Mouse (Mus musculus) myocyte (in vitro differentiated cells): ENCODE measurements around the gene Utp4. TPM values are rescaled to one million over a fixed set of nuclear protein-coding genes. Genes with fewer than 3 reads are reported as not detected.
"Not testable (repeated sequence)": the region's sequence is repeated elsewhere in the genome, so short reads cannot be mapped to it uniquely, and the experiment has no call there.

ENCODE experiments used
- H3K27me3 ChIP-seq: one replicate; pipeline ENCODE4 v1.6.1; 2011; ENCODE audit not compliant: control insufficient read depth, insufficient read depth, insufficient read length
- H3K36me3 ChIP-seq: one replicate; pipeline ENCODE4 v1.6.1; 2011; ENCODE audit not compliant: control insufficient read depth, insufficient read depth
- H3K4me2 ChIP-seq: one replicate; pipeline ENCODE4 v1.6.1; 2011; ENCODE audit warnings: low read depth, control low read depth
- H3K4me3 ChIP-seq: one replicate; pipeline ENCODE4 v1.5.1; 2011; ENCODE audit warnings: mild to moderate bottlenecking, control low read depth, moderate library complexity
- H3K79me2 ChIP-seq: one replicate; pipeline ENCODE4 v1.6.1; 2011; ENCODE audit not compliant: control insufficient read depth, insufficient read depth
- H3ac ChIP-seq: one replicate; pipeline ENCODE4 v1.6.1; 2011; ENCODE audit not compliant: control insufficient read depth, insufficient read length
- CEBPB ChIP-seq: IDR thresholded peaks from 2 replicates; pipeline ENCODE4 v1.6.1; 2011; ENCODE audit warnings: mild to moderate bottlenecking, moderate library complexity; ENCODE audit not compliant: poor library complexity, insufficient read depth, severe bottlenecking
- E2F4 ChIP-seq: IDR thresholded peaks from one replicate; pipeline ENCODE4 v1.6.1; 2011; ENCODE audit warnings: mild to moderate bottlenecking, control low read depth, moderate library complexity; ENCODE audit not compliant: insufficient read depth
- MAX ChIP-seq: IDR thresholded peaks from one replicate; pipeline ENCODE4 v1.6.1; 2011; ENCODE audit warnings: low read depth, mild to moderate bottlenecking, control low read depth
- MYOD1 ChIP-seq, 3 experiments: IDR thresholded peaks; one replicate each; pipeline ENCODE4 v1.6.1; 2011; ENCODE audit warnings: control low read depth in 2 of 3, low read depth in 2 of 3, mild to moderate bottlenecking in 2 of 3, moderate library complexity in 1 of 3; ENCODE audit not compliant: insufficient read length in 2 of 3, control insufficient read depth in 1 of 3
- MYOG ChIP-seq, 3 experiments: IDR thresholded peaks; one replicate each; pipeline ENCODE4 v1.6.1; 2011; ENCODE audit warnings: control low read depth in 2 of 3, low read depth in 2 of 3, mild to moderate bottlenecking in 2 of 3; ENCODE audit not compliant: insufficient read length in 2 of 3, control insufficient read depth in 1 of 3, insufficient read depth in 1 of 3
- POLR2A ChIP-seq: IDR thresholded peaks from one replicate; pipeline ENCODE4 v1.6.1; 2011; ENCODE audit warnings: low read depth, mild to moderate bottlenecking, control low read depth, moderate library complexity; ENCODE audit not compliant: insufficient read length
- POLR2AphosphoS2 ChIP-seq: IDR thresholded peaks from one replicate; pipeline ENCODE4 v1.6.1; 2011; ENCODE audit warnings: low read depth, control low read depth; ENCODE audit not compliant: insufficient read length
- REST ChIP-seq: IDR thresholded peaks from one replicate; pipeline ENCODE4 v1.6.1; 2011; ENCODE audit warnings: mild to moderate bottlenecking, control low read depth, moderate library complexity; ENCODE audit not compliant: insufficient read depth, insufficient read length
- SRF ChIP-seq: IDR thresholded peaks from one replicate; pipeline ENCODE4 v1.6.1; 2011; ENCODE audit warnings: low read depth; ENCODE audit not compliant: control insufficient read depth, insufficient read length
- TCF12 ChIP-seq: IDR thresholded peaks from one replicate; pipeline ENCODE4 v1.6.1; 2011; ENCODE audit warnings: mild to moderate bottlenecking, control low read depth; ENCODE audit not compliant: poor library complexity, insufficient read depth, severe bottlenecking
- TCF3 ChIP-seq: IDR thresholded peaks from one replicate; pipeline ENCODE4 v1.6.1; 2011; ENCODE audit warnings: low read depth, control low read depth; ENCODE audit not compliant: insufficient read length
- USF1 ChIP-seq: IDR thresholded peaks from one replicate; pipeline ENCODE4 v1.6.1; 2011; ENCODE audit warnings: low read depth, mild to moderate bottlenecking, control low read depth, moderate library complexity
- polyA plus RNA-seq: library from polyadenylated mRNA; unstranded; fragments of >200 nt; fragmentation: generic; extraction: Trizol; gene quantifications from one replicate; pipeline ENCODE4 v1.2.1, GENCODE M21; 2012; ENCODE audit warnings: missing spikeins

The Utp4 gene
- polyA plus RNA-seq, 1 experiment: 45.8 TPM

DNA sequence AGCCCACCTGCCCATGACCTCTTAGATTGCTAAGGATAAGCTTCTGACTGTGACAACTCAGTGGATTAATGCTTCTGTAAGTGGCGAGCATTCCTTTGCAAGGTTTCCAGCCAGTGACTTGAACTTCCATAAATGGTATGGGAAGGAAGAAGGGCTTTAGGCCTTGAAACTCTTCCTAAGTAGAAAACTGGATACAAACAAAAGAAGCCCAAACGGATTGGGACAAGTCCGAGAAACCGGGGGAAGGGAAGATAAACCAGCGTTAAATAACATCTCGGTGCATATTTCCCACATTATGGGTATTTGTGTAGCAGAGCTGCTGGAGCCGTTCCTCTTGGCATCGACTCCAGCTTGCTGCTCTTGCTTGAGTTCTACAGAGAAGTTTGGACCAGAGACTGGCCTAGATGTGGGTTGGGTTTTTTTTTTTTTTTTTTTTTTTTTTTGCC is 31.5 kb downstream of the Utp4 start:
- H3K79me2 ChIP-seq: no peaks in the 10 kb centered on the region
- TF ChIP-seq SRF (no peak), MYOD1 (IDR thresholded peaks at IDR 0.05; ENCODE audit: control insufficient read depth in 1 of 3, insufficient read length in 2 of 3, low read depth in 2 of 3) (no peak), TCF3 (no peak), TCF12 (no peak), USF1 (no peak), POLR2AphosphoS2 (no peak), POLR2A (no peak), MAX (no peak), CEBPB (no peak), MYOG (IDR thresholded peaks at IDR 0.05; ENCODE audit: control insufficient read depth in 1 of 3, insufficient read depth in 1 of 3, insufficient read length in 2 of 3, low read depth in 2 of 3) (no peak), REST (no peak), E2F4 (no peak)
- no peaks in the 10 kb centered on the region for H3K27me3 ChIP-seq
- peaks cover 16% of the 10 kb centered on the region for H3K36me3 ChIP-seq
- H3K4me3 ChIP-seq: no peak overlapping the region
- H3ac ChIP-seq: no peak overlapping the region
- no peak overlapping the region for H3K4me2 ChIP-seq

- Histone ChIP-seq H3K27me3 (no peaks in the 10 kb centered on the region), H3K4me3 (no peak overlapping the region), H3K4me2 (no peak overlapping the region), H3K79me2 (no peaks in the 10 kb centered on the region), H3K36me3 (peaks cover 12% of the 10 kb centered on the region), H3ac (no peak overlapping the region)
- TF ChIP-seq USF1 (no peak), MYOD1 (IDR thresholded peaks at IDR 0.05; ENCODE audit: control insufficient read depth in 1 of 3, insufficient read length in 2 of 3, low read depth in 2 of 3) (no peak), MAX (no peak), SRF (no peak), POLR2AphosphoS2 (no peak), REST (no peak), MYOG (IDR thresholded peaks at IDR 0.05; ENCODE audit: control insufficient read depth in 1 of 3, insufficient read depth in 1 of 3, insufficient read length in 2 of 3, low read depth in 2 of 3) (no peak), TCF3 (no peak), E2F4 (no peak), POLR2A (no peak), TCF12 (no peak), CEBPB (no peak)
Measured at GRCm38 (mm10) chr8:106925446-106925845, 32.0 kb downstream of the Utp4 start.

GRCm38 (mm10) chr8:106927247-106927646 is 33.8 kb downstream of the Utp4 start:
- Histone ChIP-seq H3K79me2 (no peaks in the 10 kb centered on the region), H3K36me3 (peaks cover 9% of the 10 kb centered on the region), H3ac (no peak overlapping the region), H3K4me2 (no peak overlapping the region), H3K4me3 (no peak overlapping the region), H3K27me3 (no peaks in the 10 kb centered on the region)
- TF ChIP-seq USF1: no peak
- TF ChIP-seq REST: no peak
- TF ChIP-seq MYOD1 (IDR thresholded peaks at IDR 0.05; ENCODE audit: control insufficient read depth in 1 of 3, insufficient read length in 2 of 3, low read depth in 2 of 3): no peak
- TF ChIP-seq MAX: no peak
- TF ChIP-seq TCF12: no peak
- no peak for TF ChIP-seq E2F4
- no peak for TF ChIP-seq MYOG (IDR thresholded peaks at IDR 0.05; ENCODE audit: control insufficient read depth in 1 of 3, insufficient read depth in 1 of 3, insufficient read length in 2 of 3, low read depth in 2 of 3)
- TF ChIP-seq TCF3: no peak

DNA sequence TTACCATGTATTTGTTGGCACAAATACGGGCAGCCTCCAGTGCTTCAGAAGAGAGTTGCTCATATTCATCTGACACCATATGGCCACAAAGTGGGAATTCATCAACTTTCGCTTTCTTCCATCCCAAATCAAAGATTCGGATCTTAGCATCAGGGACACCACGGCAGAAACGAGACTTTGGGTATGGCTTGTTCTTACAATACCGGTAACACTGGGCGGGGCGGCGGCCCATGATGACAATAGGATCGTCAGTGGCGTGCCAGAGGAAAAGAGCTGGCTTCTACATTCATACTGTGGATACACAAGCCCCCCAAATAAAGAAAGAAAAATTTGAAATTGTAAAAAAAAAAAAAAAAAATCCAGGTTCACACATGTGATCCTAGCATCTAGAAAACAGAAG is 34.7 kb downstream of the Utp4 start:
- not testable (repeated sequence) for H3K4me3 ChIP-seq, H3K79me2 ChIP-seq, H3K27me3 ChIP-seq, H3K4me2 ChIP-seq, H3K36me3 ChIP-seq, H3ac ChIP-seq

DNA sequence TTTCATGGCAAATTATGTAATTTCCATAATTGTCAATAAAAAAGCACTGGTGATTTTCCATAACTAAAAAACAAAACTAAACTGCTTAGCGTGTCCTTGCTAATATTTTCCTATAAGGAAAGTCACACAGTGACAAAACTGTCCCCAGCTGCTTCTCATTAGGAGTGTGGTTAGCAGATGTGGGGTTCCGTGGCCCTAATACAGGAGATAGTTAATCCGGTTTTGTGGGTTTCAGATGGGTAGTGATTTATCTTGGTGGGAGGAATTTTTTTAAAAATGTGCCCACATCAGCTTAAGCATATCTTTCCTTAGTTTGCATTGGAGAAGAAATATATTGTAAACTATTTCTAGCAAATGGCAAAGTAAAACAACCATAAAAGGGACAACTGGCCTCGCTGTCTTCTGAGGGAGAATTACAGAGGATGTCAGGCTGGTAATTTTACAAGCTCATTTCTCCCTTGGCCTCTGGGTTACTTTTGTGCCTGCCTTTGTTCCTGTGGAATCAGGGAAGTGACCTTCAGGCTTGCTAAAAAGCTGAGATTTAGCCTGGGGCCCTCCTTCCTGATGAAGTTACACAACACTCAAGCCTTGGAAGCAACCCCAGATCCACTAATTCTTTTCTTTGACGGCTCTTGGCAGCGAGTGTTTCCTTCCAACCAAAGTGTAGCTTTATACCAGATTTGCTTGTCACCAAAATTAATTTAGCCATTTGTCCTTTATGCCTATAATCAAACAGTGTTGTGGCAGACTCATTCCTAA is 35.9 kb downstream of the Utp4 start:
- no peak overlapping the region for H3K4me2 ChIP-seq

More for the DNA sequence above, 35.9 kb downstream of the Utp4 start:
- Histone ChIP-seq H3K36me3 (no peaks in the 10 kb centered on the region), H3K27me3 (no peaks in the 10 kb centered on the region), H3ac (no peak overlapping the region), H3K4me3 (no peak overlapping the region), H3K79me2 (no peaks in the 10 kb centered on the region)
- TF ChIP-seq CEBPB: 0 out of 2 replicates have a peak, but pooled peaks have one; percentile 20
- no peak for TF ChIP-seq MYOG (IDR thresholded peaks at IDR 0.05; ENCODE audit: control insufficient read depth in 1 of 3, insufficient read depth in 1 of 3, insufficient read length in 2 of 3, low read depth in 2 of 3)
